Mouse (Mus musculus): ENCODE measurements around the gene Parp3. TPM values are rescaled to one million over a fixed set of nuclear protein-coding genes. Genes with fewer than 3 reads are reported as not detected.
"Not testable (repeated sequence)": the region's sequence is repeated elsewhere in the genome, so short reads cannot be mapped to it uniquely, and the experiment has no call there.

Gene Parp3
- polyA plus RNA-seq, 1 experiment from 2014 or later = 6.4 TPM

DNA sequence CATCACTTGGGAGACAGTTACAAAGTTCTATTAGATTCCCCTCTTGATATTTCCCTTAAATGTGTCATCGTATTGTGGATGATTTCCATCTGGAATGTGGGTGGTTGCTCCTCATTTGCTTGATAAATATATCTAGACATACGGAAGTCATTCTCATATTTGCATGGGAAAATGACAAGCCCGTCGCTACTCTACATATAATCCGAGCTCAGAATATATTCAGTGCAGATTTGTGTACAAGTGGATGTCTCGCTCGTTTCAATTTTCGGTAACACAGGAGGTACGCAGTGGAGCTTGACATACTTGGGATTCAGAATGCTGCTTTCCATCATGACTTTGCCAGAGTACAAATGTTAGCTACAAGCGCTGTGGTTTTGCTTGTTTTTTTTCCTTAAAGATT is 32.6 kb upstream of the Parp3 start:
- Histone ChIP-seq H3K27ac (no peak overlapping the region), H3K4me3 (replicated peaks; ENCODE audit: low read depth, low read length) (no peak overlapping the region), H3K4me2 (ENCODE audit: low read length) (no peak overlapping the region), H3K9ac (ENCODE audit: low read depth, low read length) (no peak overlapping the region), H3K4me1 (replicated peaks; ENCODE audit: insufficient read depth, low read length) (no peaks in the 10 kb centered on the region), H3K27me3 (ENCODE audit: insufficient read depth, low read length) (no peaks in the 10 kb centered on the region), H3K36me3 (ENCODE audit: insufficient read depth, low read length) (no peaks in the 10 kb centered on the region), H3K9me3 (replicated peaks; ENCODE audit: low read length) (no peaks in the 10 kb centered on the region)
- no peak for ATAC-seq (replicated peaks; ENCODE audit: low FRiP score, low read depth)
- peak; percentile 18 for DNase-seq (ENCODE audit: low spot score)
- 90% methylated on average over 10 of the region's 10 CpGs for WGBS
- no peak for TF ChIP-seq CTCF (IDR thresholded peaks at IDR 0.05; ENCODE audit: low read depth)

- Histone ChIP-seq H3K4me2 (ENCODE audit: low read length) (no peak overlapping the region), H3K9me3 (replicated peaks; ENCODE audit: low read length) (no peaks in the 10 kb centered on the region), H3K9ac (ENCODE audit: low read depth, low read length) (no peak overlapping the region), H3K4me3 (replicated peaks; ENCODE audit: low read depth, low read length) (no peak overlapping the region), H3K4me1 (replicated peaks; ENCODE audit: insufficient read depth, low read length) (no peaks in the 10 kb centered on the region), H3K36me3 (ENCODE audit: insufficient read depth, low read length) (no peaks in the 10 kb centered on the region), H3K27me3 (ENCODE audit: insufficient read depth, low read length) (no peaks in the 10 kb centered on the region), H3K27ac (no peak overlapping the region)
- TF ChIP-seq CTCF (IDR thresholded peaks at IDR 0.05; ENCODE audit: low read depth) = no peak
- WGBS = 74% methylated on average over 6 of the region's 6 CpGs
- no peak for ATAC-seq (replicated peaks; ENCODE audit: low FRiP score, low read depth)
- DNase-seq (ENCODE audit: low spot score) = no peak
These were observed 27.5 kb upstream of the Parp3 start for GRCm38 (mm10) chr9:106504246-106504645.

- no peaks in the 10 kb centered on the region for H3K27me3 ChIP-seq (ENCODE audit: insufficient read depth, low read length)
- no peak for ATAC-seq (replicated peaks; ENCODE audit: low FRiP score, low read depth)
- no peaks in the 10 kb centered on the region for H3K36me3 ChIP-seq (ENCODE audit: insufficient read depth, low read length)
- H3K9ac ChIP-seq (ENCODE audit: low read depth, low read length) = no peak overlapping the region
- no peak for DNase-seq (ENCODE audit: low spot score)
- no peak for TF ChIP-seq CTCF (IDR thresholded peaks at IDR 0.05; ENCODE audit: low read depth)
- H3K9me3 ChIP-seq (replicated peaks; ENCODE audit: low read length) = no peaks in the 10 kb centered on the region
- H3K27ac ChIP-seq = no peak overlapping the region
- no peaks in the 10 kb centered on the region for H3K4me1 ChIP-seq (replicated peaks; ENCODE audit: insufficient read depth, low read length)
- WGBS = 89% methylated on average over 22 of the region's 22 CpGs
- H3K4me2 ChIP-seq (ENCODE audit: low read length) = no peak overlapping the region
- no peak overlapping the region for H3K4me3 ChIP-seq (replicated peaks; ENCODE audit: low read depth, low read length)
These were observed 25.1 kb upstream of the Parp3 start for GRCm38 (mm10) chr9:106501846-106502245.

DNA sequence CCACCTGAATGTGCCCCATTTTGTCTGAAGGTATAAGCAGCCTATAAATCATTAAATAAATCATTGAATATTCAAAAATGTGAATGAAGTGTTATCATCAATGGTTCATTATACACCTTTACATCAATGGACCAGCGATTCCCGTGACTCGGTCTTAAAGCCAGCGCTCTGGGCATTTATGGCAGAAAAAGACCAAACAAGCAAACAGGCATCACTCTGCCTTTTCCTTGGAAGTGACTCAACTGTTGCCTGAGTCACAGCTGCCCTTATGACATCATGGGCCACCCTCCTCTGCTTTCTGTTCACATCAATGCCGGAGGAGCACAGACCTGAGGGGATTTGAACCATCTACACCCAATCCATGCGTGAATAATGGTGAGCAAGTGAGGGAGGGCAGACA is 22.9 kb upstream of the Parp3 start, which contains the start of gene Iqcf1:
TSS of gene Iqcf1 (plus strand) at position 301 of the 400 bp plus-strand sequence.
- 91% methylated on average over 6 of the region's 6 CpGs for WGBS
- no peak within 1 kb of the TSS for H3K4me2 ChIP-seq (ENCODE audit: low read length)
- ATAC-seq (replicated peaks; ENCODE audit: low FRiP score, low read depth) = no peak
- no peaks in the 10 kb centered on the region for H3K36me3 ChIP-seq (ENCODE audit: insufficient read depth, low read length)
- H3K4me1 ChIP-seq (replicated peaks; ENCODE audit: insufficient read depth, low read length) = no peaks in the 10 kb centered on the region
- no peak for TF ChIP-seq CTCF (IDR thresholded peaks at IDR 0.05; ENCODE audit: low read depth)
- no peaks in the 10 kb centered on the region for H3K27me3 ChIP-seq (ENCODE audit: insufficient read depth, low read length)
- DNase-seq (ENCODE audit: low spot score) = no peak
- no peak within 1 kb of the TSS for H3K27ac ChIP-seq
- H3K9me3 ChIP-seq (replicated peaks; ENCODE audit: low read length) = no peaks in the 10 kb centered on the region
- no peak within 1 kb of the TSS for H3K9ac ChIP-seq (ENCODE audit: low read depth, low read length)
- no peak within 1 kb of the TSS for H3K4me3 ChIP-seq (replicated peaks; ENCODE audit: low read depth, low read length)

DNA sequence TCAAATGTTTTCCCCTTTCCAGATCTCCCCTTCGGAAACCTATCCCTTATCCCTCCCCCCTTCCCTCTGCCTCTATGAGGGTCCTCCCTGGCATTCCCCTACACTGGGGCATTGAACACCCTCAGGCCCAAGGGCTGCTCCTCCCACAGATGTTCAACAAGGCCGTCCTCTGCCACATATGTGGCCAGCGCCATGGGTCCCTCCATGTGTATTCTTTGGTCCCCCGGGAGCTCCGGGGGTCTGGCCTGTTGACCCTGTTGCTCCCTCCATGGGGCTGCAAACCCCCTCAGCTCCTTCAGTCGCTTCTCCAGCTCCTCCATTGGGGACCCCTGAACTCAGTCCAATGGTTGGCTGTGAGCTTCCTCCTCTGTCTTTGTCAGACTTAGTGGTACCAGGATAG is 10.9 kb upstream of the Parp3 start:
- not testable (repeated sequence) for H3K4me3 ChIP-seq (replicated peaks; ENCODE audit: low read depth, low read length); DNase-seq (ENCODE audit: low spot score); H3K9me3 ChIP-seq (replicated peaks; ENCODE audit: low read length); H3K27ac ChIP-seq; ATAC-seq (replicated peaks; ENCODE audit: low FRiP score, low read depth); H3K27me3 ChIP-seq (ENCODE audit: insufficient read depth, low read length); H3K9ac ChIP-seq (ENCODE audit: low read depth, low read length); H3K4me2 ChIP-seq (ENCODE audit: low read length); H3K4me1 ChIP-seq (replicated peaks; ENCODE audit: insufficient read depth, low read length)
- H3K36me3 ChIP-seq (ENCODE audit: insufficient read depth, low read length) = peaks cover 24% of the 10 kb centered on the region; the same call in 1 of the 2 replicates
- 81% methylated on average over 6 of the region's 6 CpGs for WGBS

GRCm38 (mm10) chr9:106485076-106485475 is 8.3 kb upstream of the Parp3 start:
- DNase-seq (ENCODE audit: low spot score) = no peak
- Histone ChIP-seq H3K27ac (no peak overlapping the region), H3K36me3 (ENCODE audit: insufficient read depth, low read length) (peaks cover 34% of the 10 kb centered on the region; the same call in 1 of the 2 replicates), H3K4me1 (replicated peaks; ENCODE audit: insufficient read depth, low read length) (no peaks in the 10 kb centered on the region), H3K9me3 (replicated peaks; ENCODE audit: low read length) (no peaks in the 10 kb centered on the region), H3K9ac (ENCODE audit: low read depth, low read length) (no peak overlapping the region), H3K4me2 (ENCODE audit: low read length) (no peak overlapping the region), H3K27me3 (ENCODE audit: insufficient read depth, low read length) (no peaks in the 10 kb centered on the region), H3K4me3 (replicated peaks; ENCODE audit: low read depth, low read length) (no peak overlapping the region)
- 82% methylated on average over 10 of the region's 10 CpGs for whole genome bisulfite sequencing
- no peak for TF ChIP-seq CTCF (IDR thresholded peaks at IDR 0.05; ENCODE audit: low read depth)
- no peak for ATAC-seq (replicated peaks; ENCODE audit: low FRiP score, low read depth)

- TF ChIP-seq CTCF (IDR thresholded peaks at IDR 0.05; ENCODE audit: low read depth) = no peak
- Histone ChIP-seq H3K4me1 (replicated peaks; ENCODE audit: insufficient read depth, low read length) (no peaks in the 10 kb centered on the region), H3K27ac (no peak overlapping the region), H3K9me3 (replicated peaks; ENCODE audit: low read length) (no peaks in the 10 kb centered on the region), H3K36me3 (ENCODE audit: insufficient read depth, low read length) (peaks cover 34% of the 10 kb centered on the region; the same call in 1 of the 2 replicates), H3K4me2 (ENCODE audit: low read length) (no peak overlapping the region), H3K27me3 (ENCODE audit: insufficient read depth, low read length) (no peaks in the 10 kb centered on the region), H3K9ac (ENCODE audit: low read depth, low read length) (no peak overlapping the region), H3K4me3 (replicated peaks; ENCODE audit: low read depth, low read length) (no peak overlapping the region)
- no peak for ATAC-seq (replicated peaks; ENCODE audit: low FRiP score, low read depth)
- WGBS = 92% methylated on average over 17 of the region's 17 CpGs
- no peak for DNase-seq (ENCODE audit: low spot score)
These were observed 6.9 kb upstream of the Parp3 start for GRCm38 (mm10) chr9:106483606-106484005.
